8 mouse cellular contexts compared by ENCODE assay signal in genomic region chr3:153277389-153277999, GRCm38 (mm10).
DNase-seq lines count a peak whose midpoint lies in the region; ATAC-seq and TF ChIP-seq lines count a peak whose summit lies in the region.

No protein-coding gene starts in this region.

- H3K9me3 ChIP-seq in forebrain, embryonic 11.5 days (ENCODE audit: control insufficient read depth, low read length), result peaks cover 13% of the 10 kb centered on the region; the same call in 1 of the 2 replicates

- peak overlapping the region; percentile 36; the same call in 1 of the 2 replicates for H3K4me2 ChIP-seq in forebrain, embryonic 11.5 days (ENCODE audit: low read depth, low read length, severe bottlenecking)

- H3K4me3 ChIP-seq in forebrain, embryonic 11.5 days (ENCODE audit: low read depth, low read length), result no peak overlapping the region

- peak; percentile 91 for DNase-seq in brain, embryonic 14.5 days (ENCODE audit: low read depth)
- peak; percentile 78 for DNase-seq in forebrain, embryonic 11.5 days (ENCODE audit: low spot score)
- DNase-seq in layer of hippocampus, postnatal 25 days (ENCODE audit: extremely low spot score in 1 of 2, low spot score in 1 of 2), result peak; percentile 44 to 51
- peak; percentile 62 for DNase-seq in neural tube, embryonic 10.5 days (ENCODE audit: extremely low spot score, low spot score)
- no peak for DNase-seq in urinary bladder, postnatal 10 days (ENCODE audit: low spot score)
- DNase-seq in cerebellum, adult 18-20 months, result no peak
- no peak for DNase-seq in heart, adult 18-20 months

- no peak for TF ChIP-seq POLR2A in brain, embryonic 14.5 days (IDR thresholded peaks at IDR 0.05; ENCODE audit: borderline replicate concordance, extremely low read depth, insufficient read depth, insufficient read length, poor library complexity, severe bottlenecking)

- no peak for TF ChIP-seq CTCF in brain, embryonic 14.5 days (IDR thresholded peaks at IDR 0.05; ENCODE audit: borderline replicate concordance, extremely low read depth, insufficient read depth, insufficient read length)

- H3K27ac ChIP-seq in forebrain, embryonic 11.5 days (ENCODE audit: low read depth, low read length), result peak overlapping the region; percentile 8; the same call in 1 of the 2 replicates

- WGBS in forebrain, embryonic 11.5 days, result 11% methylated on average over 16 of the region's 16 CpGs

- peaks cover 11% of the 10 kb centered on the region for H3K27me3 ChIP-seq in forebrain, embryonic 11.5 days (ENCODE audit: control insufficient read depth, insufficient read depth, low read length)

- no peak overlapping the region for H3K9ac ChIP-seq in forebrain, embryonic 11.5 days (ENCODE audit: low read length)

- peak; percentile 91 for ATAC-seq in forebrain, embryonic 11.5 days (replicated peaks; ENCODE audit: low FRiP score)
- no peak for ATAC-seq in cerebellum, adult (ENCODE audit: insufficient number of reproducible peaks, low FRiP score, low TSS enrichment)

- H3K36me3 ChIP-seq in forebrain, embryonic 11.5 days (ENCODE audit: control insufficient read depth, insufficient read depth, low read length), result no peaks in the 10 kb centered on the region

- H3K4me1 ChIP-seq in forebrain, embryonic 11.5 days (replicated peaks; ENCODE audit: control insufficient read depth, insufficient read depth, low read length), result peaks cover 11% of the 10 kb centered on the region; the same call in 1 of the 2 replicates

Comparison
In these comparisons a context has a peak if more than half of its experiments do, and no peak if none do; other contexts are left out.
1. DNase-seq: peak in brain, embryonic 14.5 days (single experiment), forebrain, embryonic 11.5 days (single experiment), layer of hippocampus, postnatal 25 days (2 of 2) and neural tube, embryonic 10.5 days (single experiment); none in urinary bladder, postnatal 10 days (single experiment), cerebellum, adult 18-20 months (0 of 2) and heart, adult 18-20 months (0 of 2).